Mouse (Mus musculus) inflammation-experienced regulatory T-cells, adult 16 weeks (primary cell): ENCODE measurements around the gene Arl5c. TPM values are rescaled to one million over a fixed set of nuclear protein-coding genes. Genes with fewer than 3 reads are reported as not detected.

Experiments
- polyA plus RNA-seq: library from polyadenylated mRNA; unstranded; fragments of 100-300 nt; shearing (Covaris generic); gene quantifications from one replicate; pipeline ENCODE4 v1.2.1, GENCODE M21; 2017

Arl5c gene
- 119 TPM for polyA plus RNA-seq

GRCm38 (mm10) chr11:97995564-97996288, at the start of gene Arl5c:
Gene Arl5c, minus strand, starts transcription at chr11:97996181.

GRCm38 (mm10) chr11:98026570-98027296, 30.8 kb upstream of the Arl5c start, which contains the start of gene Rpl19:
Gene Rpl19, plus strand, starts transcription at chr11:98026710.

GRCm38 (mm10) chr11:98022555-98023371, 26.8 kb upstream of the Arl5c start, which contains the start of gene Cacnb1:
Gene Cacnb1, minus strand, starts transcription at chr11:98023034.

GRCm38 (mm10) chr11:97985727-97986677, 10.0 kb downstream of the Arl5c start, which contains the start of gene Plxdc1:
Gene Plxdc1, minus strand, starts transcription at chr11:97986444.

Other genes with a start within 250 kb of the Arl5c start
- gene Cwc25, start 229.6 kb downstream of the Arl5c start, polyA plus RNA-seq: 33.8 TPM
- gene 1700001P01Rik, start 220.3 kb downstream of the Arl5c start, polyA plus RNA-seq: not detected
- gene Rpl23, start 213.7 kb downstream of the Arl5c start, polyA plus RNA-seq: 450 TPM
- 261 TPM for gene Lasp1, start 197.2 kb downstream of the Arl5c start, polyA plus RNA-seq
- gene B230217C12Rik, start 155.4 kb downstream of the Arl5c start, polyA plus RNA-seq: 1.1 TPM
- 1.4 TPM for gene Fbxo47, start 112.0 kb downstream of the Arl5c start, polyA plus RNA-seq
- gene Plxdc1, start 9.7 kb downstream of the Arl5c start, polyA plus RNA-seq: 1.9 TPM
- 11.2 TPM for gene Cacnb1, start 26.9 kb upstream of the Arl5c start, polyA plus RNA-seq
- gene Rpl19, start 30.5 kb upstream of the Arl5c start, polyA plus RNA-seq: 1,363 TPM
- not detected for gene Stac2, start 57.3 kb upstream of the Arl5c start, polyA plus RNA-seq
- gene Fbxl20, start 154.2 kb upstream of the Arl5c start, polyA plus RNA-seq: 8.2 TPM
- 61.3 TPM for gene Med1, start 197.1 kb upstream of the Arl5c start, polyA plus RNA-seq
- gene Cdk12, start 206.9 kb upstream of the Arl5c start, polyA plus RNA-seq: 19.6 TPM